Mouse (Mus musculus): ENCODE data around the gene Chka. TPM values are rescaled to one million over a fixed set of nuclear protein-coding genes. Genes with fewer than 3 reads are reported as not detected.

The Chka gene
- polyA plus RNA-seq, 1 experiment: 214 TPM

DNA sequence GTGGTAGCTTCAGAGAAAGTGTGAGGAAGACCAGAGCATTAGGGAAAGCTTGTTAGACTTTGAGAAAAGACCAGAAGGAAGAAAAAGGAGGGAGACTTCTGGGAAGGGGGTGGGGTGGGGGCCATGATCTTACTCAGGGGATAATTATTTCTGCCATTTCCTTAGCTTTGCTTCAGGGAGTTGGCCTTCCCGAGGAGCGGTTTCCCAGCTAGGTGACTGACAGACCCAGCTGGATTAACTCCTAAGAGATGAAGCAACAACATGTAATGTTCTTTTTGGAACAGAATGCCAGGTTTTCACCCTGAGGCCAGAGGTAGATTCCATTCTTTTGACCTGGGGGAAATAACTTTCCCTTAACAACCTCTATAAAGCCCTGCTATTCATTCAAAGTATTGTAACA is 11.9 kb upstream of the Chka start:
- H3K27ac ChIP-seq (ENCODE audit: insufficient read depth, low read depth, low read length): no peak overlapping the region
- WGBS: 34% methylated on average over 2 of the region's 2 CpGs
- TF ChIP-seq POLR2A (IDR thresholded peaks at IDR 0.05; ENCODE audit: low read depth, low read length) (no peak), CTCF (IDR thresholded peaks at IDR 0.05; ENCODE audit: extremely low read depth, insufficient read length, insufficient replicate concordance, low read depth, low read length) (no peak)
- H3K4me1 ChIP-seq (ENCODE audit: control insufficient read depth, insufficient read depth, insufficient read length, low read length): peaks cover 23% of the 10 kb centered on the region; the same call in 1 of the 2 replicates
- H3K27me3 ChIP-seq (ENCODE audit: control insufficient read depth, insufficient read depth, low read length): no peaks in the 10 kb centered on the region
- no peaks in the 10 kb centered on the region for H3K36me3 ChIP-seq (ENCODE audit: control insufficient read depth, insufficient read depth, low read length)
- no peak overlapping the region for H3K4me3 ChIP-seq (ENCODE audit: low read depth, low read length)

DNA sequence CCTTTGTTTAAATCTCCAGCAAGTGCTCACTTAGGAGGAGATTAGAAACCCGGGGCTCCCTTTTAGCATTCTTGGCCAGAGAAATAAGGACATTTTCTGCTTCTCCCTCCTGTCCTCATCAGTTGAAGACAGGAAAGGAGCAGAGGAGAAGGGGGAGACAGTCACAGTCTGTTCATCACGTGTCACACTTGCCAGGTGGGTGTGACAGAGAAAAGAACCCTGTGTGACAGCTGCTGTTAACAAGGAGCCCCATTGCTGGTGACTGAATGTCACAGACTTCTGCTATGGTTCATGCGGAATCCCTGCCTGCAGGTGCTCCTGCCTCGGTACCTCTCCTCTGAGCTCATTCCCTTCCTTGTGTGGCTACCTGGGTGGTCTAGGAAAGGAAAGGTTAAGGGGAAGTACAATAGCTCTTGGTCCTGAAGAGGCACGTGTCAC is 11.3 kb upstream of the Chka start:
- Histone ChIP-seq H3K27me3 (ENCODE audit: control insufficient read depth, insufficient read depth, low read length) (no peaks in the 10 kb centered on the region), H3K36me3 (ENCODE audit: control insufficient read depth, insufficient read depth, low read length) (no peaks in the 10 kb centered on the region), H3K4me1 (ENCODE audit: control insufficient read depth, insufficient read depth, insufficient read length, low read length) (peaks cover 22% of the 10 kb centered on the region; the same call in 1 of the 2 replicates), H3K4me3 (ENCODE audit: low read depth, low read length) (no peak overlapping the region), H3K27ac (ENCODE audit: insufficient read depth, low read depth, low read length) (no peak overlapping the region)
- no peak for TF ChIP-seq POLR2A (IDR thresholded peaks at IDR 0.05; ENCODE audit: low read depth, low read length)
- no peak for TF ChIP-seq CTCF (IDR thresholded peaks at IDR 0.05; ENCODE audit: extremely low read depth, insufficient read length, insufficient replicate concordance, low read depth, low read length)
- 27% methylated on average over 5 of the region's 5 CpGs for WGBS

DNA sequence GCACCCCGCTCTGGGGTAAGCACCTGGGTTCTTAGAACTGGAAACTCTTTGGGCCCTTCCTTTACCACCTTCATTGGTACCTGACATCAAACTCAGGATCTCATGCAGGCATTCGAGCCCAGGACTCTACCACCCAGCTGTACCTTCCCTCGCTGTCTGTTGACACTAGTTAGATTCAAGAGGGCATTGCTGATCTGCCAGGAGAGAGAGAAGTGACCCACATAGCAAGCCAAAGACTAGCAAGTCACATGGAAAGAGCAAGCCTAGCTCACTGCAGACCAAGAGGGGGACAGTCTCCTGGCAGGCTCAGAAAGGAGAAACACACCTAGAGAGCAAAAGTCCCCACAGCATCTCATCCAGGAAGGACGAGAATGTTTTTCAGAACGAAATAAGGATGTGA is 10.9 kb upstream of the Chka start:
- H3K36me3 ChIP-seq (ENCODE audit: control insufficient read depth, insufficient read depth, low read length): no peaks in the 10 kb centered on the region
- peaks cover 21% of the 10 kb centered on the region; the same call in 1 of the 2 replicates for H3K4me1 ChIP-seq (ENCODE audit: control insufficient read depth, insufficient read depth, insufficient read length, low read length)
- H3K4me3 ChIP-seq (ENCODE audit: low read depth, low read length): no peak overlapping the region
- no peak overlapping the region for H3K27ac ChIP-seq (ENCODE audit: insufficient read depth, low read depth, low read length)
- no peaks in the 10 kb centered on the region for H3K27me3 ChIP-seq (ENCODE audit: control insufficient read depth, insufficient read depth, low read length)
- TF ChIP-seq CTCF (IDR thresholded peaks at IDR 0.05; ENCODE audit: extremely low read depth, insufficient read length, insufficient replicate concordance, low read depth, low read length): no peak
- no peak for TF ChIP-seq POLR2A (IDR thresholded peaks at IDR 0.05; ENCODE audit: low read depth, low read length)
- 54% methylated on average over 5 of the region's 5 CpGs for WGBS

DNA sequence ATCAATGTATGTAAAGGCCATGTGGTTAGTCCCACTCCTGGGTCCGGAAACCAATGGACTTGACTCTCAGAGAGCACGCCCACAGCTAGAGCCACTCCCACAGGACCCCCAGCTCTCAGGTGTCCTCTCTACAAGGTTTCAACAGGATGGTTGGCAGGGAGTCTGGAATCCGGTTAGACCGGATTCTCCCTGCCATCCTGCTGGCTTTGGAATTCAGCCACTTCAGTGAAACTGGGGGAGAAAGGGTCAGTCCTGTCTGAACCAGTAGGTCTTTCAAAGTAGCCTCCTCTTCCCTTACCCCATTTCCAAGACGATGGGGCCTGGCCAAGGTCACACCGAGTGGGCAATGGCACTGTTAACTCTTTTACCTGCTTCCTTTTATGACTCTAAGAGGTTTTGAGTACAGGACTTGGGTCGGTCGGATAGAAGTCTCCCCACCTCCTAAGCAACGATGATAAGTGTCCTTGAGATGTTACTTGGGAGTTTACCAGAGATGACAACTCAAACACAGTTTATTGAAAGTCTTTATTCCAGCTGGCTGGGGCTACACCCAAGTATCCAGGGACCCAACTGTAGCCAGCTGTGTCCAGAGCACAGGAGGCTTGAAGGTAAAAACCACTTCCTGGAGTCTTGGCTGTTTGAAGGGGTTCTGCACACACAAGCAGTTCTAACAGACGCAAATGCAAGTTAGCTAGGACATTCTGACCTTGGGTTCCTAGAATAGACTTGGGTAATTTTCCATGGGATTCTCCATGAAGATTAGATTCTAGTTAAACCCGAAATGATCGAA is 9.0 kb upstream of the Chka start:
- Histone ChIP-seq H3K4me1 (ENCODE audit: control insufficient read depth, insufficient read depth, insufficient read length, low read length) (peaks cover 29% of the 10 kb centered on the region), H3K4me3 (ENCODE audit: low read depth, low read length) (no peak overlapping the region), H3K27ac (ENCODE audit: insufficient read depth, low read depth, low read length) (no peak overlapping the region), H3K27me3 (ENCODE audit: control insufficient read depth, insufficient read depth, low read length) (no peaks in the 10 kb centered on the region), H3K36me3 (ENCODE audit: control insufficient read depth, insufficient read depth, low read length) (no peaks in the 10 kb centered on the region)
- WGBS: 34% methylated on average over 12 of the region's 12 CpGs
- TF ChIP-seq CTCF (IDR thresholded peaks at IDR 0.05; ENCODE audit: extremely low read depth, insufficient read length, insufficient replicate concordance, low read depth, low read length): no peak
- no peak for TF ChIP-seq POLR2A (IDR thresholded peaks at IDR 0.05; ENCODE audit: low read depth, low read length)

DNA sequence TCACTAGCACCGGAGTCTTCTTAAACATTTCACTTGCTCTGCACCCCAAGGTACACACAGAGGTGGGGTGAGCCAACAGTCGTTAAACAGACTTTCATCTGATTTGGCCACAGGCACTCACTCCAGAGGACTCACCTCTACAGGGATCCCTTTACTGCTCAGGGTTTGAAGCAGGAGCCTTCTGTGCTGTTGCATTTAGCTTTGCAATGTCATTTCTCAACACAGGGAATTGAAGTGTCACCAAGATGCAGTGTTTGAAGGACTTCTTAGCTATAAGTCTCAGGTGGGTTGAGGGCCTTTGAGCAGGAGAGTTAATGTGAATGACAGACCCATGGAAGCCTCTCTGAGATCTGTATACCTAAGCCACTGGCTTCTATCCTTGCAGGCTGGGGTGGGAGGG is 7.9 kb upstream of the Chka start:
- TF ChIP-seq CTCF (IDR thresholded peaks at IDR 0.05; ENCODE audit: extremely low read depth, insufficient read length, insufficient replicate concordance, low read depth, low read length): no peak
- no peak for TF ChIP-seq POLR2A (IDR thresholded peaks at IDR 0.05; ENCODE audit: low read depth, low read length)
- WGBS: 34% methylated on average over 2 of the region's 2 CpGs

DNA sequence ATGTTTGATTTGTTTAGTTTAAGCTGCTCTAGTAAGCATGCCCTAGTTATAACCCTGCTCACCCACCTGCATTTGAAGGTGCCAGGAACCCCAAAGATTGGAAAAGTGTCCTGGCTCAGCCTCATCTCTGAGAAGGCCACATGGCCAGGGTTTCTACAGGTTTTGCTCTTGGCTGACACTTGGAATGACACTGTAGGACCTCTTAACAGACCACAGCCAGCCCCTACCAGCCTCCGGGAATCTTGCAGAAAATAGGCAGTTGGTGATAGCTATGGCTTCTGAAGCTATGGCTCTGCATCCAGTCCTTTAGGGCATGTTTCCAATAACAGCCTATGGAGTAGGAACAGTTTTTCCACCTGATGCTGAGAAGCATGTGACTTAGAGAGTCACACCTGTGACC is 6.7 kb upstream of the Chka start:
- TF ChIP-seq POLR2A (IDR thresholded peaks at IDR 0.05; ENCODE audit: low read depth, low read length): no peak
- TF ChIP-seq CTCF (IDR thresholded peaks at IDR 0.05; ENCODE audit: extremely low read depth, insufficient read length, insufficient replicate concordance, low read depth, low read length): no peak
- Histone ChIP-seq H3K4me1 (ENCODE audit: control insufficient read depth, insufficient read depth, insufficient read length, low read length) (peaks cover 48% of the 10 kb centered on the region), H3K27ac (ENCODE audit: insufficient read depth, low read depth, low read length) (no peak overlapping the region), H3K4me3 (ENCODE audit: low read depth, low read length) (no peak overlapping the region), H3K27me3 (ENCODE audit: control insufficient read depth, insufficient read depth, low read length) (no peaks in the 10 kb centered on the region), H3K36me3 (ENCODE audit: control insufficient read depth, insufficient read depth, low read length) (no peaks in the 10 kb centered on the region)
- 97% methylated on average over 1 of the region's 1 CpGs for WGBS

More for the DNA sequence above, 7.9 kb upstream of the Chka start:
- Histone ChIP-seq H3K27ac (ENCODE audit: insufficient read depth, low read depth, low read length) (no peak overlapping the region), H3K4me1 (ENCODE audit: control insufficient read depth, insufficient read depth, insufficient read length, low read length) (peaks cover 36% of the 10 kb centered on the region), H3K36me3 (ENCODE audit: control insufficient read depth, insufficient read depth, low read length) (no peaks in the 10 kb centered on the region), H3K4me3 (ENCODE audit: low read depth, low read length) (no peak overlapping the region), H3K27me3 (ENCODE audit: control insufficient read depth, insufficient read depth, low read length) (no peaks in the 10 kb centered on the region)

DNA sequence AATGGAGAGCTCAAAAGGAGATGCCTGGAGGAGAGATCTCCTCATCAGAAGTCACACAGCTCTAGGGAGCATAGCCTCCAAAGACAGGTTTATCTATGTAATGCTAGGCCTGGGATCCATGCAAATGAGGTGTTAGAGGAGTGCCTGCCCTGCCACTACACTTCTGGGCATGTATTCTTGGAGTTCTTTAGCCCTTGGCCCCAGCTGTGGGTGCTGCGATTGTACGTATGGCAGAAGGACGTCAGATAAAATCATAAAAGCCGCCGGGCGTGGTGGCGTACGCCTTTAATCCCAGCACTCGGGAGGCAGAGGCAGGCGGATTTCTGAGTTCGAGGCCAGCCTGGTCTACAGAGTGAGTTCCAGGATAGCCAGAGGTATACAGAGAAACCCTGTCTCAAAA is 6.2 kb upstream of the Chka start:
- H3K4me1 ChIP-seq (ENCODE audit: control insufficient read depth, insufficient read depth, insufficient read length, low read length): peaks cover 46% of the 10 kb centered on the region
- H3K27ac ChIP-seq (ENCODE audit: insufficient read depth, low read depth, low read length): no peak overlapping the region
- H3K27me3 ChIP-seq (ENCODE audit: control insufficient read depth, insufficient read depth, low read length): no peaks in the 10 kb centered on the region
- H3K36me3 ChIP-seq (ENCODE audit: control insufficient read depth, insufficient read depth, low read length): no peaks in the 10 kb centered on the region
- 77% methylated on average over 11 of the region's 11 CpGs for WGBS
- no peak overlapping the region for H3K4me3 ChIP-seq (ENCODE audit: low read depth, low read length)
- TF ChIP-seq CTCF (IDR thresholded peaks at IDR 0.05; ENCODE audit: extremely low read depth, insufficient read length, insufficient replicate concordance, low read depth, low read length) (no peak), POLR2A (IDR thresholded peaks at IDR 0.05; ENCODE audit: low read depth, low read length) (no peak)

All from small intestine, adult 2 months (tissue).